Mouse (Mus musculus) fibroblast of lung, adult 2 months (primary cell): Measurements from ENCODE around the gene 1810009A15Rik.
"Not testable (repeated sequence)": the region's sequence is repeated elsewhere in the genome, so short reads cannot be mapped to it uniquely, and the experiment has no call there.

Source experiments
- DNase-seq: peaks from one replicate; pipeline ENCODE4 v3.0.0-alpha.2; 2011; ENCODE audit warnings: low read depth

The 1810009A15Rik gene

DNA sequence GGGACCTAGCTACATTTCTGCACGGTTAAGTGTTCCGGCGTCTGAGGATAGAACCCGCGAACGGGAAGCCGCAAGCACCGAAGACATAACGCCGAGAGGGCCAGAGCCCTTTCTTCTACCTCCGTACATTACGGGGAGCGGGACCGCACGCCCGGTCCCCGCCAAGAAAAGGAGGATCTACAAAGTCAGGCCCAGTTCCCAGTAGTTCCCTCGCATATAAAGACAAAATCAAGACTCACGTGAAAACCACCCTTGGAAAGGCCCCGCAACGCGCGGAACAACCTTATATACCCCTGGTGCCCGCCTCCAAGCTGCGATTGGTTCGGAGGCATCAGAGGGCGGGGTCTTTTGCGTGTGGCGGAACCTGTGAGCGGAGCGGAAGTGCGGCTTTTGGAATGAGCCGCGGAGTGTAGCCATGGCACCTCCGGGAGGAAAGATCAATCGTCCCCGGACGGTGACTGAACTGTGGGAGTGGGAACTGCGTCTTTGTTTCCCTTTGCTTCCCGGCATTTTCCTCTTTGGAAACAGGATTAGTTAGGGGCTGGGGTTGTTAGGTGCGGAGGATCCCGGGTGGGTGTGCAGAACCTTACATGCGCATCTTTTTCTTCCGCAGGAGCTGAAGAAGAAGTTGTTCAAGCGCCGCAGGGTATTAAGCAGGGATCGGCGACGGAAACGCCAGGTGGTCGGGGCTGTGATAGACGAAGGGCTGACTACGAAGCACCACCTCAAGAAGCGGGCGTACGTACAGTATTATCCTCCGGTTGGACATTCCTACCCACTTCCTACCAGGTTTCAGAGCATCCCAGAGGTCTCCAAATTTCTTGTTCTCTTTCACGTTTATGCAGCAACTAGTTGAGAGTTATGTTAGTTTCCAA lies at the start of gene 1810009A15Rik, which contains the start of gene Gm49416:
1810009A15Rik (plus strand) TSS at position 343 of the 875 bp plus-strand sequence.
Gm49416 (plus strand) TSS at position 416 of the 875 bp plus-strand sequence.
- DNase-seq = peak; percentile 79

DNA sequence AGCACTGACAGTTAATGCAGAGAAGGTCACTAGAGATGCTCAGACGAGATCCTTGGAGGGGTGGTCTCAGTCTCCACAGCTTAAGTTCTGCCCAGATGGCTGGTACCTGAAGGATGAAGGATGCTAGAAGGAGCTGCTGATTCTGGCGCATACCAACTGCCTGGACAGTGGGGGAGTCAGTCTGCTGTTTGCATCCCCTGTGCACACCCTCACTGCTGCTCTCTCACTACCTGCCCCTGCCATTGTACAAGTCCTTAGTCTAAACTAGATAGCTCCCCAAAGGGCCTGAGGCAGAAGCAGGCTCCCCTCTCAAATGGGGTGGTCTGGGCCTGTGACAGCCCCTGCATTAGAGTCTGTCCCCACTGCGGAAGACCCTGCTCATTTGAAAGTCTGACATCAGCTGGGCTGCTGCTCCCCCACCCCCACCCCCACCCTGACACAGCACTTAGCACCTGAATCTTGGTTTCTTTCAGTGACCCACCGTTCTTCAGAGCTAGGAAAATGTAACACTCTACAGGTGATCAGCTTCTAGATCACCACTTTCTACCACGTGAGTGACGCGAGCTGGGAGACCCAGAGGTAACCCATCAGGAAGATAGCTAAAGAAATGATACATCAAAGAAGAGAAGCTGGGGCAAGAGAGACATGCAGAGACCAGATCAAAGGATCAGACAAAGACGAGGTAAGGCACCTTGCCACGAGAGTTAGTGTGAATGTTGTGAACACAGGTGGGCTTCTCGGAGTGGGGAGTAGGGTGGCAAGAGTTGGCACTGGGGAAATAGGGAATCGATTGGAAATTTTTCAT lies 49.3 kb upstream of the 1810009A15Rik start, which contains the start of gene Gng3:
Gng3 (minus strand) TSS at position 92 of the 805 bp plus-strand sequence.
- no peak for DNase-seq

DNA sequence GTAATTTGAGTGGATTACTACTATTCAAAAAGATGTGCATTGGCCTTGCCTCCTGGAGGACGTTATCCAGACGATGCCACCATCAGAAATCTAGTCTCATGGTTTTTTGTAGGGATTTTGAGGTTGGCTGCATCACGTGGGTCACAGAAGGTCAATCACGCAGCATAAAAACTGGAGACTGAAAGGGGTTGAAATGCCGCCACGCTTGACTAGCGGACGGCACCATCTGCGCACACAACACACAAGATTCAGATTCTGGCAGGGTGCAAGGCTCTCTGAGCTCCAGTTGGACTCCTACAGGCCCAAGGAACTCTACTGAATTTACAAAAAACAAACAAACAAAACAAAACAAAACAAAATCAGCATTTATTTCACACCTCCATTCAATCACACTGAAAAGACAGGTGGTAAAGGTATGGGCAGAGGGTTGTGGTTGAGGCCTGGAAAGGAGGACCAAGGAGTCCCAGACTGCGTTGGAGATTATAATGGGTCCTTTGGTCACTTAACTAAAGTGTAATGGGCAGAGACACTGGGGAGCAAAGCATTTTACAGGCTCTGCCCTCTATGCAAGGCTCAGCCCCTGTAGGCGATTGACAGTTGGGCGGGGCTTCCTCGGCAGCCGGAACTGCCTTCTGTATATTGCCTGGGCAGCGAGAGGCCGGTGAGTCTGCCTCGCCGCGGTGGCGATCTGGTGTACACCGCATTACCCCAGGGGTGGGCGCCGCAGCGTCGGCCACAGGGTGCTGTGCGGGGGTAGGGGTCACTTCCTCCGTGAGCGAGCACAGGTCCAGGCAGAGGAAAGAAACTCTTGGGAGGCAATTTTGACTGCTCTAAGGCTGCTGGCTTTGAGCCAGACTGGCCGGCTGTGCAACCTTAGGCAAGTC lies 48.5 kb upstream of the 1810009A15Rik start:
- DNase-seq = peak; percentile 34

DNA sequence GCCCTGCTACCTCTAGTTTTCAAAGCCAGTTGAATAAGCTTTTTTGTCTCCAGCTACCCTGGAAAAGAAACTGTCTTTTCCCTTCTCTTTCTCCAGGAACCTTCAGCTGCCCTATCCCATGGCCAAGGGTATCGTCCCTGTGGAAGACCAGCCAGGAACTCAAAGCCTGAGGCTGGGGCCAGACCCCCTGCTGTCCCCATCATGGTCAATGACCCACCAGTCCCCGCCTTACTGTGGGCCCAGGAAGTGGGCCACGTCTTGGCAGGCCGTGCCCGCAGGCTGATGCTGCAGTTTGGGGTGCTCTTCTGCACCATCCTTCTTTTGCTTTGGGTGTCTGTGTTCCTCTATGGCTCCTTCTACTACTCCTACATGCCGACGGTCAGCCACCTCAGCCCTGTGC lies 47.6 kb upstream of the 1810009A15Rik start:
- DNase-seq = no peak

DNA sequence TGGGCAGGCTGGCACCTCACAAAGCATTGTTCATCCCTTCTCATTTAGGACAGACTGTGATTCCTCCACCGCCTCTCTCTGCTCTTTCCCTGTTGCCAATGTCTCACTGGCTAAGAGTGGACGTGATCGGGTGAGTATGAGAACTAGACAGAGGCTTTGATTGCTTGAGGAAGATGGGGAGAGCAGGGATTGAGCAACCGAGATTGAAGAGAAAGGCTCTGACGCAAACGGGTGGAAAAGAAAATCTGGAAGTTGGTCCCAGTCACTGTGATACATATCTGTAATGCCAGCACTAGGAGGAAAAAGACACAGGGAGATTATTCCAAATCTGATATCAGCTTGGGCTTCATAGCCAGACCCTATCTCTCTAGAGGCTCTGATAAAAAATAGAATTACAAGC lies 45.7 kb upstream of the 1810009A15Rik start:
- DNase-seq = no peak

DNA sequence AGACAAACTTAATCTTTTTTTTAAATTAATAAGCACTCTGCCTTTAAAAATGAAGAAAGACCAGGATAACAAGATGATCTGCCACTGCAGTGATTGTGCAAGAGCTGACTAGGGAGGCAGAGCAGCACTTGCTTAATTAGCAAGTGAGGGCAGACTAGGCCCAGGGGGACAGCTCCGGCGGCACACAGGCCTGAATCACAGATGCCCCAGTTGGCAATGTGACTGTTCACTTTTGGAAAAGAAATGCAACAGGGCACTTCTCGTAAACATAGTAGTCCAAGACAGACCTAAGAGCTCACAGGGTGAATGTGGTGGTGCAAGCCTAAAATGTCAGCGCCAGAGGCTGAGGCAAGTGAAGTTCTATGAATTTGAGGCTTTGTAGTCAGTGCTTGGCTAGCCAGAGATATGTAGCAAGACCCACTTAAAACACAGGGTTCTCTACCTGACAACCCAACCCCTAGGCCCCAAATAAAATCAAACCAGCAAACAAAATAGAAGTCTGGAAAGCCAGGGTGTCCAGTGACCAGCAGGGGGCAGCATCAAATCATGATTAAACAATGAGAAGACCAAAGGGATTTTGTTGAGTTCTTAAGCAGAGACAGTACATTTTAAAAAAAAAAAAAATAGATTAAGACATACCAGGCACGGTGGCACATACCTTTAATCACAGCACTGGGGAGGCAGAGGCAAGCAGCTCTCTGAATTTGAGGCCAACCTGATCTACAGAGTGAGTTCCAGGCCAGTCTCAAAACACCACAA lies 44.1 kb upstream of the 1810009A15Rik start:
- DNase-seq = peak; percentile 38

DNA sequence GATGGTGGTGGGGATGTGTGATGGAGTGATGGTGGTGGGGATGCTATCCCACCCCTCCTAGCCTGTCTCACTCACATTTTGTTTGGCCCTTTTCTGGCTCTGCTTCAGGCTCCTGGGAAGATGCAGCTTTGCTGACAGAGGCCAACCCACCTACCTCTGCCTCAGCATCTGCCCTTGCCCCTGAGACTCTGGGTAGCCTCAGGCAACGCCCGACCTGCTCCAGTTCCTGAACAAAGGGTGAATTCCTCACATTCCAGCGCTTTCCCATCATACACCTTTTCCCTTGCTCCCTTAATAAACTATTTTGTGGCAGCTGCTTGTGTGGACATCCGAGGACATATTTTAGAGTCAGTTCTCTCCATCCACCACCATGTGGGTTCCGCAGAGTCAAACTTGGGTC lies 40.3 kb upstream of the 1810009A15Rik start:
- DNase-seq = no peak

DNA sequence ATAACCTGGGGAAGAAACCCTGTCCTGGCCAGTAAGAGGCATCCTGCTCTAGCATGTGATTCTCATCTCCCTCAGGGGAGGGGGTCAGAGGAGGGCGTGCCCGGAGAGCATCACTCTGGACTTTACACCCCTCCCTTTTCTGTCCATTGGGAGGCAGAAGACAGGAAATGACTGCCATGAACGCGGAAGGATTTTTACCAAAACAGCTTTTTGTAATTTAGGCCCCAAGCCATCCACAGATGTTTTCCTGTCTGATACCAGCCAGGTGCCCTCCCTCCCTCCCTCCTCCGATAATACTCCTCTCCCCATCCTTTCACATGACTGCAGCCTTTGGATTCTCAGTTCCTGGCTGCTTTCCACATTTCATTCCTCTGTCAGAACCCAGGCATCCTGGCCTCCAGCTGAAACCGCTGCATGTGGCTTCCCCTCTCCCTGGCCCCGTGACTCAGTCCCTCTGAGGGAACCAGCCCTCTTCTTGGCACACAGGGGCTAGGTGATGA lies 38.2 kb upstream of the 1810009A15Rik start, which contains the start of gene Lrrn4cl:
Lrrn4cl (plus strand) TSS at position 367 of the 500 bp plus-strand sequence.
- peak; percentile 85 for DNase-seq

DNA sequence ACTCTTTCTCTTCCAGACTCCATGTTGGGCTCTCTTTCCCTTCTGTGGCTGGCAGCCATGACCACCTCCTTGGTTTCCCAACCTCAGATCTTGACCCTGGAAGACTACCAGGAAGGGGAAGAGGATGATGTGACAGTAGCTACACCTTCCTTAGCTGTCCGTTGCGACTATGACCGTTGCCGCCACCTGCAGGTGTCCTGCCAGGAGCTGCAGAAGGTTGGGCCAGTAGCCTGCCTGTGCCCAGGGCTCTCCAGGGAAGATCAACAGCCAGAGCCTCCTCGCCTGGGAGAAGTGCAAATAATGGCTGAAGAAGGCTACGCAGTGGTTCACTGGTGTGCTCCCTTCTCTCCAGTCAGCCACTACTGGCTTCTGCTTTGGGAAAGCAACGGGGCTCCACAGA lies 37.0 kb upstream of the 1810009A15Rik start:
- no peak for DNase-seq

DNA sequence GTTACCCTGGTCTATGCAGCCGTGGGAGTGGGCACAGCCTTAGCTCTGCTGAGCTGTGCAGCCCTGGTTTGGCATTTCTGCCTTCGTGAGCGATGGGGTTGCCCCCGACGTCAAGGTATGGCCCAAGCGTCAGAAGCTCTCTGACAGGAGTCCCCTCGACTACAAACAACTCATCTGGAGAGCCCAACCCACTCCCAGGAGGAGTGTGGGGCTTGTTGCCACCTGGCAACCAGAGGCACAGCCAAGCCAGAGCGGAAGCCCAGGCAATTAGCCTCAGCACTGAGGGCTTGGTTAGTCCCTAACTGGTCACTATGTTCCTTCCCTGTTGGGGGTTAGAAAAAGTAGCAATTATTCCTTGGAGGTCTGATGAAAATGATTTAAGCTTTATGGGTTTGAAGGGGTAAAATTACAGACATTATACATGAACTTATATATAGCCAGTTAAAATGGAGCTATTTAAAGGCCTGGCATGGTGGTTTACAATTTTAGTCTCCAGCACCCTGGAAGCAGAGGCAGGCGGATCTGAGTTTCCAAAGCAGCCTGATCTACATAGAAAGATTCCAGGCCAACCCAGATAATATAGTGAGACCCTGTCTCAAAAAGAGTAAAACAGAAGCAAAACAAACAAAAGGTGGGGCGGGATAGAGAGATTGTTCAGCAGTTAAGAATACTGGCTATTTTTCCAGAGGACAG lies 36.3 kb upstream of the 1810009A15Rik start:
- DNase-seq = no peak

DNA sequence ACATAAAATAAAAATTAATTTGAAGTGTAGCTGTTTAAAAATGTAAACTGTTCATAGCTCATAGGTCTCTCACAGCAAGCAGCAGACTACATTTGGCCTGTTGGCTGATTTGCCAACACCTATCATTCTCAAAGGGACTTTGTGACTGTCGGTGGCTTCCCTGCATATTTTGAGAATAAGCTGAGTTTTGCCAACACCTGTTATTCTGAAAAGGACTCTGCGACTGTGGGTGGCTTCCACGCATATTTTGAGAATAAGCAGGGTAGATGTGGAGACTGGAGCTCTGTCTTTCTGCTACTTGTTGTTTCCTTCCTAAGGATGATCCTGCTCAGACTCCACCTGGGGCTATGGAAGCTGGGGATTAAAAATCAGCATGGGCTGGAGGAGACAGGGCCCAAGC lies 35.5 kb upstream of the 1810009A15Rik start:
- DNase-seq = no peak

DNA sequence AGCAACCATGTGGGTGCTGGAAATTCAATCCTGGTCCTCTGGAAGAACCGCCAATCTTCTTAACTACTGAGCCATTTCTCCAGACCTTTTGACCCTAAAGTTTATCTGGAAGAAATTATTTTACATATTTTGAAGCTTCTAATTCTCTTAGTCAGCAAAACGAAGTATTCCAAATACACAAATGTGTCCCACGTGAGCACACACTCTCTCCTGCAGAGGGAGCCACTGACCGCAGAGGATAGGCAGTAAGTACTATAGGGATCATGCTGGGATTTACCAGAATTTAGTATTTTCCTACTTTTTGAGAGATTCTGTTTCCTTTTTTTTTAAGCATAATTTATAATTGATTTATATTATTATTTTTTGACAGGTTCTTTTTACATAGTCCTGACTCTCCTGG lies 31.0 kb upstream of the 1810009A15Rik start:
- no peak for DNase-seq

DNA sequence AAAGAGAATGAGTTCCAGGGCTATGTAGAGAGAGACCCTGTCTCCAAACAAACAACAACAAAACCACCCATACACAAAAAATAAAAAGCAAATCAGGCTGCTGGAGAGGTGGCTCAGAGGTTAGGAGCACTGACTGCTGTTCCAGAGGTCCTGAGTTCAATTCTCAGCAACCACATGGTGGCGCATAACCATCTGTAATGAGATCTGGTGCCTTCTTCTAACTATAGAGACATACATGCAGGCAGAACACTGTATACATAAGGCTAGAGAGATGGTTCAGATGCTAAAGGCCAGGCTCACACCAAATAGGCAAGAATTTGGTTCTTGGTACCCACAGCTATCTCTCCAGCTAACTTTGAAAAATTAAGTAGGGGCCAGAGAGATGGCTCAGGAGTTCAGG lies 29.6 kb upstream of the 1810009A15Rik start:
- DNase-seq = no peak

DNA sequence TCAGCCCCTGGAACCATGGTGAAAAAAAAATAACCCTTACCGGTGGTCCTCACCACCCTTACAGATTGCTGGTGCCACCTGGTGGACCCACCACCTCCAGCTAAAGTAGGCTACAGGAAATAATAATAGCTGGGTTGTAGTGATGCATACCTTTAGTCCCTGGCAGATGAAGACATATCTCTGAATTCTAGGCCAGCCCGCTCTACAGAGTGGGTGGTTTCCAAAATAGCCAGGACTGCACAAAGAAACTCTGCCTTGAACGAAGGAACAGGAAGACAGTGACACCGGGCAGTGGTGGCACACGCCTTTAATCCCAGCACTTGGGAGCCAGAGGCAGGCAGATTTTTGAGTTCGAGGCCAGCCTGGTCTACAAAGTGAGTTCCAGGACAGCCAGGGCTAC lies 24.4 kb upstream of the 1810009A15Rik start:
- DNase-seq = no peak

DNA sequence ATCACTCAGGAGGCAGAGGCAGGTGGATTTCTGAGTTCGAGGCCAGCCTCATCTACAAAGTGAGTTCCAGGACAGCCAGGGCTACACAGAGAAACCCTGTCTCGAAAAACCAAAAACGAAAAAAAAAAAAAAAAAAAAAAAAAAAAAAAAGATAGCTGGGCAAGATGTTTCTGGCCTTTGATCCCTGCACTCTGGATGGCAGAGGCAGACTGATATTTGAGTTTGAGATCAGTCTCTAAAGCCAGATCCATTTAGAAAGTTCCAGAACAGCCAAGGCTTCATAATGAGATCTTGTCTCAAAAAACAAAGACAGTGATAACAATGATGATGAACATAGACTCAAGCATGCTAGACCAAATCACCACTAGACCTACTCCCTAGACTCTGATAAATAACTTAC lies 18.3 kb upstream of the 1810009A15Rik start:
- DNase-seq = not testable (repeated sequence)

DNA sequence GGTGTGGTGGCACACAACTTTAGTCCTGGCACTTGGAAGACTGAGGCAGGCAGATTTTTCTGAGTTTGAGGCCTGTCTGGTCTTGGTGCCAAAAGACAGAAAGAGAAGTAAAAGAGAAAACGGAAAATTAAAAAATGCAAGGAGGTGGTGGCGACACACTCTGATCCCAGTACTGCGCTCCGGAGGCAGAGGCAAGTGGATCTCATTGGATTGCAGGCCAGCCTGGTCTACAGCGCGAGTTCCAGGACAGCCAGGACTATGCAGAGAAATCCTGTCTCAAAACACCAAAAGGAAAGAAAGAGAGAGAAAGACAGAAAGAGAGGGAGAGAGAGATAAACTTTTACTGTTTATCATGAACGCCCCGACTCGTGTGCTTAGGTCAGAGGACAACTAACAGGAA lies 17.8 kb upstream of the 1810009A15Rik start:
- DNase-seq = no peak

DNA sequence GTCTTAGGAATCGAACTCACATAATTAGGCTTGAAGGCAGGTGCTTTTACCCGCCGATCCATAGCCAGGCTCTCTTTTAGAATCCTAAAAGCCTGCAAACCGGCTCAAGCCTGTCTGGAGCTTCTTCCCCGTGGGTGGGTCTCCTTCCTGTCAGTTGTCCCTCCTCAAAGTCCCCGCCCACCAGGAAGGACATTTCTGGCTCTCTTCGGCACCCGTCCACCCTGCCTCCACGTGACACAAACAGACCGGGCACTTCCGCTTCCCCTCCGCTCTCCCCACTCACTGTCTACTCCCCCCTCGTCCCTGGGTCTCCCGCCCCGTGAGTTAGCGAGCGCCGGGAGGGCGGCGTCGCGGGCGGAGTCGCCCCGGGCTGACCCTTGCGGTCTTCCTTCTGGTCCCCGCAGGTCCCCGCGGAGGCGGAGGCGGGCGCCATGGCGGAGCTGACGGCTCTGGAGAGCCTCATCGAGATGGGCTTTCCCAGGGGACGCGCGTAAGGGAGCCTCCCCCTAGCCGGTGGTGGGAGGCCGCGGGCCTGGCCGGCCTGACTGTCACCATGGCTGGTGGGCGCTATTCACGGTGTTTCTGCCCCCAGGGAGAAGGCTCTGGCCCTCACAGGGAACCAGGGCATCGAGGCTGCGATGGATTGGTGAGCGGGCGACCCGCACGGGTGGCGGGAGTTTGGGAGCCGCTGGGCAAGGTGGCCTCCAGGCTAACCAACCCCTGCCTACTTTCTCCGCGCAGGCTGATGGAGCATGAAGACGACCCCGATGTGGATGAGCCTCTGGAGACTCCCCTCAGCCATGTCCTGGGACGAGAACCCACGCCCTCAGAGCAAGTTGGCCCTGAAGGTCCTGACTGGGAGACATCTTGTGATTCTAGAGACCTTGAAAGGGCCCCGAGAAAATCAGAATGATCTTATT lies 17.1 kb upstream of the 1810009A15Rik start, which contains the start of gene Ubxn1:
Ubxn1 (plus strand) TSS at position 230 of the 920 bp plus-strand sequence.
- DNase-seq = peak; percentile 97

DNA sequence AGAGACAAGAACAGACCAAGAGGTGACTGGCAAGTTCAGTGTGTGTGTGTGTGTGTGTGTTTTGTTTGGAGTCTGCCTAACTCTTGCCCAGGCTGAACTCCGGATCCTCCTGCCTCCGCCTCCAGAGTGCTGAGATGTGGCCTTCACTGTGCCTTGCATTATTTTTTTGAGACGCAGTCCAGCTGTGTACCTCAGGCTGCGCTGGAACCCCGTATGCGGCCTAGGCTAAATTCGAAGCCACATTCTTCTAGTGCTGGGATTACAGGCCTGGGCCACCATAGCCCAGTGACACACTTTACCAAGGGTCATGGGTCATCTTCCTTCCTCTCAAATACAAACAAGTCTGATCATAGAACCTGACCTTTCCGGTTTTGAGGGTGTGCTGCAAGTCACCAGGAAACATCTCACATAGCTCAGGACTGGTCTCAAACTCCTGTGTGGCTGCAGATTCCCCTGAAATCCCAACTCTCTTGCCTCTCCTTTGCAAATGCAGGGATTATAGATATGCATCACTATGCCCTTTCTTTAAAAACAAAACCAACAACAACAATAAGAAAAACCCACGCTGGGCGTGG lies 16.3 kb upstream of the 1810009A15Rik start:
- DNase-seq = no peak

DNA sequence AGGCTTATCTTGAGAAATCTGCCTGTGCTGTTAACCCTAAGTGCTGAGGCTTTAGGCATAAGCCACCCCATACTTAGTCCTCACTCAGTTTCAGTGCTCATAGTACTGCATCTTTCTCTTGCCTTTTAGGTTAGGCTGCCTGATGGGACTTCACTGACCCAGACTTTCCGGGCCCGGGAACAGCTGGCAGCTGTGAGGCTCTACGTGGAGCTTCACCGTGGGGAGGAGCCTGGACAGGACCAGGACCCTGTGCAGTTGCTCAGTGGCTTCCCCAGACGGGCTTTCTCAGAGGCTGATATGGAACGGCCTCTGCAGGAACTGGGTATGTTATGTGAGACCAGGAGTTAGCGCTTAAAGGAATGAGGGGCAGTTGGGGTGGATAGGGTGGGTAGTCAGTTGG lies 13.6 kb upstream of the 1810009A15Rik start:
- DNase-seq = no peak
